Mouse (Mus musculus): Measurements from ENCODE around the gene Baz2b. TPM values are rescaled to one million over a fixed set of nuclear protein-coding genes. Genes with fewer than 3 reads are reported as not detected.

Gene Baz2b
- total RNA-seq, 2 experiments from 2014 or later: 59.6 to 61.7 TPM

DNA sequence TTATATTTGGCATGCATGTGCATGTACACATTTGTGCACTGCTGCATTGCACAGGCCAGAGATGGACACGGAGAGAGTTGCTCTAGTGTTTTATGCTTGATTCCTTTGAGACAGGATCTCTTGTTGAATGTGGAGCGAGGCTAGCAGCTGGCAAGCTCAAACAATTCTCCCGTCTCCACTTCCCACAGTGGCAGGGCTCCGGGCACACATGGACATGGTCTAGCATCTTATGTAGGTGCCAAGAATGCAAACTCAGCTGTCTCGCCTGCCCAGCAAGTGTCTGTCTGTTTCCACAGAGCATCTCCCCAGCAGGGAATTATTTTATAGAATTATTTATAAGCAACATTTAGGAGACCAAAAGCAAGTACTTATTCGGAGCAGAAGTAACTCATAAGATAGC, 243.2 kb downstream of the Baz2b start:
- DNase-seq (ENCODE audit: low spot score in 2 of 2): no peak

DNA sequence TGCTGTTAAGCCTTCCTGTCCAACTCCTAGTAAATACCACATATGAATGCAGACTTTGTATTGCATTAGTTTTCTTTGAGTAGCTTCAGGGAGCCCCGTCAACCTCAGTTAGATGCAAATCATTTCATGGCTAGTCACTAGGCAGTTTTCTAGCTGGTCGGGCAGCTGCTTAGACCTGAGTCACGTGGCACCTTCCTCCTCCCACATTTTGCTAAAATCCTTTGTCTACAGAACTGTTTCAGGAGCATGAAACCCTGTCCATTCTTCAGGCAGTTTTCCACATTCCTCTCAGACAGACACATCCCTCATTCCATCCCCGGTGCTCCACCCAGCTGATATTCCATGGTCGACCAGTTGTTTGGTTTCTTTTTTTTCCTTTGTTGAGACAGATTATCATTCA, 246.6 kb downstream of the Baz2b start:
- DNase-seq (ENCODE audit: low spot score in 2 of 2): no peak

DNA sequence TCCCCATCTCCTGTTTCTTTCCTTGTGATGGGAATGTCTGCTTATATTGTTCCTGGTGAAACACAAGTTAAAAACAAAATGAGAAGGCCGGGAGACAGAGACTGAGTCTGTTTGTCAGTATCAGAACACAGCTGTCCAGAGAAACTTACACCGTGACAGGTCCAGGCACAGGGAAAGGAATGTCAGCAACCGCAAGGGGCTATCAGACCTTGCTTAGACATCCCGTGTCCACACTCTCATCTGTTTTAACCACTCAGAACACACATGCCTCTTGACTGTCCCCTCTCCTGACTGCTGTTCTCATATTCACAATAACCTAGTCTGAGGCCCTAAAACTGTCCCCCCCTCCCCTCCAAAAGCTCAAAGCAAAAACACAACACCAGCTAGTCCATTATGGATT, 247.1 kb downstream of the Baz2b start:
- no peak for DNase-seq (ENCODE audit: low spot score in 2 of 2)

DNA sequence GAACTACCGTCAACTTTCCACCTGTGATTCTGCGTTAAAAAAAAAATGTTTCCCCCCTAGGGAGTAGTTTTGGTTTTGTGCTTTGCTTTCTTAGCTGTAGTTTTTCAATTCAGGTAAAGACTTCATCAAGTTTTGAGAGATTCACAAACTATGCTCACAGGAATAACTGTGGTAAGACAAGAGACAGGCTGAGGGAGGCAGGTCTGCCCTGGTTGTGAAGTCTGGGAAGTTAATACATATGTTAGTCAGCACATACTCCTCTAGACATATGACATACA, 249.2 kb downstream of the Baz2b start:
- no peak for DNase-seq (ENCODE audit: low spot score in 2 of 2)

DNA sequence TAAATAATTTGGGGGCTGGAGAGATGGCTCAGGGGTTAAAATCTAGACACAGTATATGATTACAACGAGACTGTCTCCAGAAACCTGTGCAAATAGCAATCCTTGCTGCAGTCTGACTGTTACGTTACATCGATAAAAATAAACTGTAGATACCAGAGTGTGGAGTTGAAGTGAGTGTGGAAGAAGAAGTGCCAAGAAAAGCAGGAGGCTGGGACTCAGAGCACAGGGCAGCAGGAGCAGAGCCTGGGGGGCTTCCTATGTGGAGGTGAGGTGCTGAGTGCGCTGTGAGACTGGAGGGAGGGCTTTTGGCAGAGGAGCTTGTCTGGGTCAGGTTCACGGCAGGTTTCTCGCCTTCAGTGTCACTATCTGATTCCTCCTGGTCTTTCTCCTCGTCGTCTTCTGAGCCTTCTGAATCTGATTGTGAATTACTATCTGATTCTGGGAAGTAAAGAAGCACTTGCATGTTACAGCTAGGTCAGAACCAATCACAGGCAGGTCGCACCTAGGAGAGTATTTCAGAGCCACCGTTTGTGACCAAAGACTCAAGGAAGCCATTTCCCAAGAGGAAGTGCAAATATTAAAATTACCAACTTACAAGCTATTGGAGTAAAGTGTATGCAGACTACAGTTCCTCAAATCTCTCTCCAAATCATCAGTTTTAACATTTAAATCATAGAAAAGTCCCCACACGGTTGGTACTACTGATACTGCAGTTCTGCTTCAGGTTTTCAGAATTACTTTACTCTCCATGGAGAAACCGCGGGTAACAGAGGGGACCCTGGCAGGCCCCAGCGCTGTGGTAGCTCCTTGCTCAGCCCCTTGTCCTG, 249.8 kb downstream of the Baz2b start:
- DNase-seq (ENCODE audit: low spot score in 2 of 2): no peak

DNA sequence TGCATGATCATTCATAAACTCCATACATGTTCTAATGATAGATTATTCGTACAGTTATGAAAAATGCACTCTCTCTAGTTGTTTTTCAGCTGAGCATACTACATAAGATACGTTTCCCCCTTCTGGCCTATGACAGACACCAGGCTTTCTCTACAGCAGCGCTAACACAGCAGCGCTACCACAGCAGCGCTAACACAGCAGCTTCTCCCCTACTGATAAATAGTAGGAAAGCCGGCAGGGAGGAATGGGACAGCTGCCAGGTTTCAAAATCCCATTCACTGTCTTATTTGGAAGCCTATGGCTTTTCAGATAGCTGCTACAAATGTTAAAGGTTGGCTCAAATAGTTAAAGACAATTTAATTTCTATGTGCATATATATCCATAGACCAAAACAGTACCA, 251.1 kb downstream of the Baz2b start:
- DNase-seq (ENCODE audit: low spot score in 2 of 2): peak in 1 of 2 experiments; percentile 9

DNA sequence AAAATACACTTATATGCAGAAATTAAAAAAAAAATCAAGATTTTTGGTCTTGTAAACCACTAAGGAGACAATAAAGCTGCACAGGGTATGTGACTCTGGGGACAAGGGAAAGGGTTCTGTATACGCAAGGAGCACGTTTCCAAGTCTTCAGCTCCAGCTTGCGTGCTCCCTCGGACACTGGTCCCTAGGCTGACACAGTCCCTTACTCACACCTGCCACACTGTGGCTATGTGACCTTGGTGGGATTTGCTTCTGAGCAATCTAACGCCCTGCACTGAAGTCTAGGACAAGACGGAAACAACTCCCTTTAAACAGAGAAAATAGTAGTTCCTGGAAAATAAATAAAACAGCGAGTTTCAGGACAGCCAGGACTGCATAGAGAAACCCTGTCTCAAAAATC, 253.7 kb downstream of the Baz2b start:
- DNase-seq (ENCODE audit: low spot score in 2 of 2): no peak

DNA sequence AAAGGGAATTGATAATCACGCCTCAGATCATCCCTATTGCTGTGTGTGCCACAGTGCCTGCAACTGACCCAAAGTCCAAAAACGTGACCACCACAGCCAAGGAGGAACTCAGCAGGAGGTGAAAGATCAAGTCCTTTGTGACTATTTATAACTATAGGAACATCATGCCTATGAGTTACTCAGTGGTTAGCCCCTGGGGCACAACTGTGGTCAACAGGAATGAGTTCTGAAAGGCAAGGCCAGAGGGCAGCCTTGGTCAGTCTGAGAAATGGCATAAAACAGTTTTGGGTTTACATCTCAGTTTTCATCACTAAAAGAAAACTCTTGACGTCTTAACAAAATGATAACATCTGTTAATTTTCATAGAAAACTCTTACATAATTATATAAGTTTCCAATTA, 254.8 kb downstream of the Baz2b start:
- DNase-seq (ENCODE audit: low spot score in 2 of 2): no peak

DNA sequence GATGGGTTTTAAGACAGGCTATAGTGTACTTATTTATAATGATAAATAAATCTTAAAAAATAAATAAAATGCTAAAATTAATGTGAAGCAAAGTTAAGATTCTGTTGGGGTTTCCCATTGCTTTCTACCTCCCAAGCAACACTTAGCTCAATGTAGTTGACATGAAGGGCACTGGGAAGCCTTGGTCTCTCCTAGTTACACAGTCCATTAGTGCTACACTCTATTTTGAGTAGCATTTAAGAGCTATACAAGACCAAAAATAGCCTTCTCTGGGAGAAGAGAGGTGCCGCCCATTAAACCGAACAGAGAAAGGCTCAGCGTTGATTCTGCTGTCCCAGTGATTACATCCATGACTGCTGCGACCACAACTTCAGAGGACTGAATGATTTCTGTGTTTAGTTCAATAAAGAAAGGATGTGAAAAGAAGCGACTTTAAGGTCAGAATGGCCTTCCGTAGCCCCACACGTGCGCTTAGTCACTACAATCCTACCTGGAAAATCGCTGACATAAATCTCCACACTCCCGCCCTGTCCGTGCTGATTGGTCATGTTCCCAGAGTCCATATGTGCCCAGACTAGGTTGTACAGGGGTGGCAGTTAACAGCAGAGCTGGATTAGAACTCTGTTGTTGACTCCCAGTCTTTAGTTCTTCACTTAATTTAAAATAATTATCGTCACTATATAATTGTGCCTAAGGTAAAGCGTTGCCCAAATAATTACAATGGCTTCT, 257.2 kb downstream of the Baz2b start:
- no peak for DNase-seq (ENCODE audit: low spot score in 2 of 2)

DNA sequence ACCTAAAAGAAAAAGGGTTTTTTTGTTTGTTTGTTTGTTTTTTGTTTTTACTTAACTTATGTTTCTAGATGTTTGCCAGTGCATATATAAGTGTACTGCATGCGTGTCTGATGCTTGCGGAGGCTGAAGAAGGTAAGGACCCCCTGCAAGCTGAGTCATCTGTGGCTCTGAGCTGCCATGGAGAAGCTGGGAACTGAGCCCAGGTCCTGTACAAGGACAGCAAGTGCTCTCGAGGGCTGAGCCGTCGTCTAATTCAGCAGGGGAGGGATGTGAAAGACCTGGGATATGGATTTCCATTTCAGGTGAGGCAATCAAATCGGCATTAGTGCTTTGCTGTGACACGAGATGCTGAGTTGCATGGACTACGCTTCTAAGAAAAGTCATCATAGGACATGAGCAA, 257.9 kb downstream of the Baz2b start:
- no peak for DNase-seq (ENCODE audit: low spot score in 2 of 2)

DNA sequence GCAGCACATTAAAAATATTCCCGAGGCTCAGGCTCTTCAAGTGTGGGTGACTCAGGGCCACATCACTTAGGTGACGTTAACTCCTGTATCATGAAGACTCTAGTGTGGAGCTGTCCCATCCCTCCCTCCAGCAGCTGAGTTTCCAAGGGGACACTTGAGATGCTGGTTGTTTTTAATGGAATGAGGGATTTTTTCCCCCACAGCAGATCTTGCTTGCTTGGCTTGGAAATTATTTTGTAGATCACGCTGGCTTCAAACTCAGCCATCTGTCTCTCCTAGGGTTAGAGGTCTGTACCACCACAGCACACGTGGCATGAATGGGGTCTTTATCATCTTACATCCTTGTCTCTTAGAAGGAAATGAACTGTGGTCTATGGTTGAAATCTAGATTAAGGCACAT, 258.5 kb downstream of the Baz2b start:
- DNase-seq (ENCODE audit: low spot score in 2 of 2): no peak

DNA sequence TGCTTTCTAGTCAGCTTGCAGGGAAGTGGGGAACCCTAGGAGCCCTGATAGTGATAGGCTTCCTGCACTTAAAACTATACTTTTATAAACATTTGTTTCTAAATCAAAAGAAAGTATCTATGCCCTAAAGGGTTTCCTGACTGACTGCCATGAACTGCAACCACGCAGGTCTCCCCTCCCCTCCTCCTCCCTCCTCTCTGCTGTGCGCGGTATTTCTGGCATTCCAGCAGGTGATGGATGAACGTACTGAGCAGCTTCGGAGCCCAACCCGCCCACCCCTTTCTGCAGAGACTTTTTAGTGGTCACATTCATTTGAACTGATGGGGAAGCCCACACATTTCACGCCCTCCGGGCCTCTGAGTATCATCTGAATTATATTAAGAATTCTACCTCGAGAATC, 273.3 kb downstream of the Baz2b start:
- no peak for DNase-seq (ENCODE audit: low spot score in 2 of 2)

DNA sequence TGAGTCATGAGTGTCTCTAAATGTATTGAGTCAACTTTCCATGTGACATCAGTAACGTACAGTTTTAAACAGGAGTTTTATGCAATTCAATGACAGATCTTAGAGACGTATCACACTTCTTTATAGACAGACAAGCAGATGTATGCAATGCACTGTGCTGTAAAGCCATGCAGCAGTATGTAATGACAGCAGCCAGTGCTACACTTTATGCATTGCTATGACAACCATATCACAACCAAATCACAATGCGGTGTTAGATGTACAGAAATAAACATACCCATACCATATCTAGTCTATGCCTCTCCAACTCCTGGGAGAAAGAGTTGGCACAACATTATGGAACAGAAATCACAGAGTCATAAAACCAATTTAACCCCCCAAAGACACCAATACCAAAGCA, 276.5 kb downstream of the Baz2b start:
- no peak for DNase-seq (ENCODE audit: low spot score in 2 of 2)

DNA sequence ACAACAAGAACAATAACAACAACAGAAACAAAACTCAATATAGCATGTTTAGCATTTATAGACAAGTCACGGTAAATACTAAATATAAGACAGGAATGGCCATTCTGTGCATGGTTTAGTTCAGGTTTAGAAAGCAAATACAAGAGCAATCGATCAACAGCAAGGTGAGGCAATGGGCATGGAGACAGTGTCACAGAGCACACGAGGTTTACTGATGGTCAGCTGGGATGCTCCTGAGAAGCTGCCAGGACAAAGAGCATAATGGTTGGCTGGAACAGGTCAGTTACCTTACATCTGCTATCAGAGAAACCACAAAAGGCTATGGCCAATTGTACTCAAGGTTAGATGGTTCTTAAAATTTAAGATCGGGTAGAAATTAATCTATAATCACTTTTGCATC, 277.4 kb downstream of the Baz2b start:
- DNase-seq (ENCODE audit: low spot score in 2 of 2): no peak

DNA sequence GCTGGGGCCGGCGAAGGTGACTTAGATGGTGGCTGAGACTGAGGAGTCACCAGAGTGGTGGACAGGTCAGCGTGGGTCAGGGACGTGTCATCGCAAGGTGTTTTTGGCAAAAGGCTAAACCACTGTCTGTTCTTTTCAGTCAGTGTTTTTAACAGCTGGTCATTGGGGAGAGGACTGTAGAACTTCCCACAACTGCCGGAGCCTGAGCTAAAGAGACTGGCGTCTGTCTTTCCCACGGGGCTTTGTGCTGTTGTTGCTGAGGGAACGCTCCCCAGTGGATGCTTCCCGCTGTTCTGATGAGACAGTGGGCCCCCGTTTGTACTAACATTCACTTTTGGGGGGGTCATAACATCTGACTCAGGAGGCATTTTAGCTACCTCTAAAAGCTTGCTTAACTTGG, 296.0 kb downstream of the Baz2b start:
- no peak for DNase-seq (ENCODE audit: low spot score in 2 of 2)

DNA sequence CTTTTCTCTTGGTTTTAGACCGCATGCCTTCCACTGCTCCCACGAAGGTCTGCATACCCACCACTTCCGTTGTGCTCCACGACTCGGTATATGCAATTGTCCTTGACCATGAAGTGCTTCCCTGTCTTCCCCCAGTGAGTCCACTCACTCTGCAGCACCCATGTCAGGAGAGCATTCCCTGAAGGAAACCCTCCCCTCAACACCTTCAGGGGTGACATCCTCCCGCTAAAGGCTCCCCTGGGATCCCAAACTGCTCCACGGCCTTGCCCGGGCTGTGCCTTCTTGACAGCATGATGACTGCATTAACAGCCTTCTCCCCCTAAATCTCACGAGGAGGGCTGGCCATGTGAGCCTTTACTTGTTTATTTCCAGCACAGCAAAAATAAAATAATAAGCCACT, 301.6 kb downstream of the Baz2b start:
- DNase-seq (ENCODE audit: low spot score in 2 of 2): no peak

DNA sequence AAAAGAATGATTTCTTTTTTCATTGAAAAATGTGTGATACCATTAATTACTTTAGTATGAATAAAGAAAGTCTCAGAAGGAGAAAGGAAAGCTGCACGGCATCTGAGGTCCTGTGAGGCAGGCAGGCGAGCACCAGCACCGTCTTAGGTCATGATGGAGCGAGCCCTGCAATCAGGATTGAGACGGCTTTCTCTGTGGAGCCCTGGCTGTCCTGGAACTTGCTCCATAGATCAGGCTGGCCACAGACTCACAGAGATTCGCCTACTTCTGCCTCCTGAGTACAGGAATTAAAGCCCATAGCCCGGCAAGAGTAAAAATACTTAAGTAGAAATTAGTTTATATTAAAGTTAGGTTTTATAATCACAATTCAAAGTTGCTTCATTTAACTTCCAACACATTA, 305.6 kb downstream of the Baz2b start:
- no peak for DNase-seq (ENCODE audit: low spot score in 2 of 2)

DNA sequence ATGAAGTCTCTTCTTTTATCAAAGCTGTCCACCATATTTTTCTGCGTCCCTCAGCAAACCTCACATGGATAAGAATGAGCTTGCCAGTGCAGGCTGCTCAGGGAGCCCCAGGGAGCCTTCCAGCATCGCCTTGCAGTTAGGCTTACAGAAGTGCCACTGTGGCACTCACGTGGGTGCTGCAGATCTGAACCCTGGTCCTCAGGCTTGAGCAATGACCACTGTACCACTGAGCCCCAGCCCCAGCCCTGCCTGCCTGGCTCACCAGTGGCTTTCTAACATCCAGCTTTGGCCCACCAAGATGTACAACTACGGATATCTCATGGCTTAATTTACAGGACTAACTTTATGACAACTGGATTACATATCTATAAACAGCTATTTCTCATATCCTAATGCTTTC, 311.0 kb downstream of the Baz2b start:
- no peak for DNase-seq (ENCODE audit: low spot score in 2 of 2)

DNA sequence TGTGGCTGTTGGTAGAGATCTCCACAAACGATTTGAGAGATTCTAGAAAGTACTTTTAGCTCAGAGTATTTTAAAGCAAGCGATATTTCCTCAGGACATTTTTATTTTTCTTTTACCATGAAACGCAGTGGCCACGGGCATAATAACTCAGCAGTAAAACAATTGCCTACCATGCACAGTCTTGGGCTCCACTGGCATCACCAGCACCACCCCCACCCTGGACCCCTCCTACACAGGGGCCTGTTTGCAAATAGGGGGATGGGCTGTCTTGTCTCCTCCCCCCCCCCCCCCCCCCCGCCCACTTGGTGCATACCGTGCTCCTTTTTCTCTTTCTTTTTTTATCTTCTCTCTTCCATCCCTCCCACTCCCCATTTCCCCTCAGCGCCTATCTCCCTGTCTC, 311.5 kb downstream of the Baz2b start:
- DNase-seq (ENCODE audit: low spot score in 2 of 2): no peak

DNA sequence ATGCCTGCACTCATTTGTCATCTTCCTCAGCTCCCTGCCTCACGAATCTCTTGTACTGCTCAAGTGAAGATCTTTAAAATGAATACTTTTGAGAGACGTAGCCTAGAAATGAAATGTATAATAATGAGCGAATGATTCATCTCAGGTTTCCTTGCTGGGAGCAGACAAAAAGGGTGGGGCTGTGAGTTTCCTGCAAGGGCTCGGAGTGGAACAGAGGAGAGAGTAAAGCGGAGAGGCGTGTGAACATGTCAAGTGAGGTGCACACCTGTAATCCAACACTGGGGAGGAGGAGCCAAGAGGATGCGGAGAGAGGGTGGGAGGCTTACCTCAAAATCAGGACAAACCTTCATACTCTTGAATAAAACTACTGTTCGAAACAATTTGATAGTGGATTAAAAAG, 312.8 kb downstream of the Baz2b start:
- DNase-seq (ENCODE audit: low spot score in 2 of 2): no peak

DNA sequence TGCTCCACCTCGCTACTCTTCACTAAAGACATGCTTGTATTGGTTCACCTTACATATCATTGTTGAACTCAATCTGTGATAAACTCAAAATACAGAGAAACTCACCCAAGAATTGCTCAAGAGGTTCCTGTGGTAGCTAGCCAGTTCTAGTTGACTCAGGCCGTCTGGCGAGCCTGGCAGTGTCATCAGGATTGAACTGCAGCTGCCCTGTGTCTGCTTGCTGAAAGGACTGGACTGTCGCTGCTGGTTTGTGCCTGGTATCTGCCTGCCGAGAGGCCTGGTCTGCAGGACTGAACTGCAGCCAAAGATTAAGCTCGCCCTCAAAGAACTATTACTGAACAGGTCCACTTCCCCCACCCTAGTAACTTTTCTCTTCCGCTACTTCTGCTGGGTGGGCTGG, 313.2 kb downstream of the Baz2b start:
- no peak for DNase-seq (ENCODE audit: low spot score in 2 of 2)

DNA sequence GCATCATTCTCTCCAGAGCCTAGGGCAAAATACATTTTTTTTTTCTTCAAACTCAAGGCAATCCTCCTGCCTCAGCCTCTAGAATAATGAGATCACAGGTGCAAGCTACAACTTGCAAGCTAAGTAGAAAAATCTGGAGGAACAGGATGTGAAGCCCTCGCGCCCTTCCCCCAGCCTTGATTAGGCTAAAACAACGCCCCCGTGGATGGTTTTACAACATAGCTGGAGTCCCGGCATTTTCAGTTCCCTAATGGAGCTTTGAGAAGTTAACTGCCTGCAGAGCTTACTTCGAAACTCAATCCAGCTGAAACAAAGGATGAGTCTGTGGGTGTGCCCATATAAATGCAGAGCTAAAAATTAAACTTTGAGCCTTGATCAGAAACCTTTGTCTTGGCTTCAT, 319.9 kb downstream of the Baz2b start:
- DNase-seq (ENCODE audit: low spot score in 2 of 2): no peak

DNA sequence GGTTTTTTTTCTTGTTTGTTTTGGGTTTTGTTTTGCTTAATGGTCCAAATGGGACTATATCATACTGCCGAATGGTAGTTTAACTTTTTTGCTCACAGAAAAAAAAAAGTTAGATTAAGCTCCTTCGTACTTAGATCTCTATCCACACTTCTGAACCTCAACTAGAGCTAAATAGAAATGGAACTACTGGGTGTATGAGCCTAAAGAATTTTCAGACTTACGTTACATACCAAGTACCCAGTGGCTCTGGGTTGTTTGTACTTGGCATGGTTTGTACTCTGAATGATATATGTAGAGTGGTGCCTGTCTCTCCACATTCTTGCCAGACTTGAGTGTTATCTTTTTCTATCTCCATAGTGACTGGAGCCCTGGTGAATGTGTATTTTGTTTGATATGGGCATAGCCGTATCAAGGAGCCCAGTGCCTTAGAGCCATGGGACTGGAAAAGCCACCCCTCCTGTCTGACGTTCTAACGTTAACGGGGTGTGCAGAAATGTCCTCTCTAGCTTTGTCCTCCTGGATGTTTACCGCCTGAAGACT, 326.8 kb downstream of the Baz2b start:
- DNase-seq (ENCODE audit: low spot score in 2 of 2): no peak
